Mouse (Mus musculus) heart, adult 2 months (tissue): ENCODE measurements at regions not wholly inside any gene's neighbourhood (a gene's known extent, or its start where the extent isn't known, plus 50 kb on each side); places are given as distances from the start of the nearest gene placed in this dataset.

ENCODE experiments used
- CTCF ChIP-seq: fragments of 200-600 bp; IDR thresholded peaks from 2 replicates; pipeline ENCODE4 v1.8.1; 2022; ENCODE audit warnings: antibody characterized with exemption, mild to moderate bottlenecking, moderate library complexity
- EP300 ChIP-seq: fragments of 200-500 bp; IDR thresholded peaks from 2 replicates; pipeline ENCODE4 v1.6.1; 2011; ENCODE audit warnings: low read depth, low read length, control low read depth; ENCODE audit not compliant: insufficient read depth
- POLR2A ChIP-seq: fragments of 200-500 bp; IDR thresholded peaks from 2 replicates; pipeline ENCODE4 v1.6.1; 2011; ENCODE audit warnings: mild to moderate bottlenecking, low read depth, low read length, control low read depth; ENCODE audit not compliant: insufficient read depth

DNA sequence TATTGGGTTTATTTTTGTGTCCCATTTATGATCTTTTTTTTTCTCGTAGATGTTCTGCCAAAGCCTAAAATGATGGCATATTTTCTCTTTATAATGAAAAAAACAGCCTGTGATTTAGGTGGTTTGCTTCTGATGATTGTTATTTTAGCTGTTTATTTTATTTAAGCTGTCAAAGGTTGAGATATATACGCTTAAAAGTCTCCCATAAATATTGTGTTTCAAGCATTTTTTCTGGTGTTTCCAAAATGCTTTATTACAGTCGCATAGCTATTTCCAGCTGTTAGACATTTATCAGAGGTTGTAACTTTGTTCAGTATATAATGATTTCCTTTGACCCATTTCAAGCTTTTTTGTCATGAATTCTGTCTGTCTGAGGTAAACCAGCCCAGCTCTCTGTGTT, 54.4 kb upstream of the Vtcn1 start:
- TF ChIP-seq POLR2A = no peak
- TF ChIP-seq CTCF = no peak
- no peak for TF ChIP-seq EP300
